Mouse (Mus musculus): ENCODE results near the gene Ciart.
A peak's percentile ranks its signal among the peaks of the same experiment; 100 is the strongest.
"Not testable (repeated sequence)": the region's sequence is repeated elsewhere in the genome, so short reads cannot be mapped to it uniquely, and the experiment has no call there.

Gene Ciart

DNA sequence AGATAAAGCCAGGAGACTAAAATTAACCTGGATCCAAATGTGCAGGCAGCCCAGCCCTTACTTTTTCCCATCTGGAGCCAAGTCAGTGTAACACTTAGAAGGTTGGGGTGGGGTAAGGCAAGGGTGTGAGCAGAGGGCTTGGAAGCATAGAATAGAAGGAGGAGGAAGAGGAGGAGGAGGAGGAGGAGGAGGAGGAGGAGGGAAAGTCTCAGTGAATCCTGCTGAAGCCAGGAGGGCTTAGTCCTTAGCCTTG, 20.2 kb upstream of the Ciart start:
- no peak for DNase-seq (ENCODE audit: inconsistent age in 2 of 2, low spot score in 1 of 2)

GRCm38 (mm10) chr3:95901616-95902372, 19.7 kb upstream of the Ciart start:
- peak in 1 of 2 experiments; percentile 50 for DNase-seq (ENCODE audit: inconsistent age in 2 of 2, low spot score in 1 of 2)

DNA sequence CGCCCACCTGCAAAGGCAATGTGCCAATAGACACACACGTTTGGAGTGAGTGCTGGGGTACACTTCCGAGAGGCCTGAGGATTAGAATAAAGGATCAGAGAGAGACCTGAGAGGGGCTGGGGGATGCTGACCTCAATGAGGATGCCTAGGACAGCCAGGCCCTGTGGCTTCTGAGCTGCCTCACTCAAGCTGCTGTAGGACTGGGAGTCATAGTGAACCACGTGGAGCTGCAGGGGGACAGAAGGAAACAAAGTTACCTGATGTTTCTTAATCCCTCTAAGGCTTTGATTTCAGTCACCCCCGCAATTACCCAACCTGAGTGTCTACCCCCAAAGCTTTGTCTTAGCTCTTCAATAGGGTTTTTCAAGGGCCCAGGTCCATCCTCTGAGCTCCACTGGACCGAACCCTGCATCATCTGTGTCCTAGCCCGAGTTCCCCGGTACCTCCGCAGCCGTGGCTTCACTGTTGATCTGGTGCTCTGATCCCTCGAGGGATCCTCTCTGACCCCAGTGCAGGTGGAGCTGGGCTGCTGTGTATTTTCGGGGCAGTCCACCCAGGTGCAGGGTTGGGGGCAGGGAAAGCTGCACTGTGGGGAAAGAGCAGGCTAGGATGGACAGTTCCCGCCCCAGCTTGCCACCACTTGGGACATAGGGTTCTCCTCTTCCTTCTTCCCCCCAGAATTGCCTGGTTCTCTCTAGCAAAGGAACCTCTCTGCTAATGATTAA, 17.9 kb upstream of the Ciart start:
- no peak for DNase-seq (ENCODE audit: inconsistent age in 2 of 2, low spot score in 1 of 2)

- DNase-seq (ENCODE audit: inconsistent age in 2 of 2, low spot score in 1 of 2), result not testable (repeated sequence)
These were observed 13.4 kb upstream of the Ciart start for GRCm38 (mm10) chr3:95895501-95895900.

DNA sequence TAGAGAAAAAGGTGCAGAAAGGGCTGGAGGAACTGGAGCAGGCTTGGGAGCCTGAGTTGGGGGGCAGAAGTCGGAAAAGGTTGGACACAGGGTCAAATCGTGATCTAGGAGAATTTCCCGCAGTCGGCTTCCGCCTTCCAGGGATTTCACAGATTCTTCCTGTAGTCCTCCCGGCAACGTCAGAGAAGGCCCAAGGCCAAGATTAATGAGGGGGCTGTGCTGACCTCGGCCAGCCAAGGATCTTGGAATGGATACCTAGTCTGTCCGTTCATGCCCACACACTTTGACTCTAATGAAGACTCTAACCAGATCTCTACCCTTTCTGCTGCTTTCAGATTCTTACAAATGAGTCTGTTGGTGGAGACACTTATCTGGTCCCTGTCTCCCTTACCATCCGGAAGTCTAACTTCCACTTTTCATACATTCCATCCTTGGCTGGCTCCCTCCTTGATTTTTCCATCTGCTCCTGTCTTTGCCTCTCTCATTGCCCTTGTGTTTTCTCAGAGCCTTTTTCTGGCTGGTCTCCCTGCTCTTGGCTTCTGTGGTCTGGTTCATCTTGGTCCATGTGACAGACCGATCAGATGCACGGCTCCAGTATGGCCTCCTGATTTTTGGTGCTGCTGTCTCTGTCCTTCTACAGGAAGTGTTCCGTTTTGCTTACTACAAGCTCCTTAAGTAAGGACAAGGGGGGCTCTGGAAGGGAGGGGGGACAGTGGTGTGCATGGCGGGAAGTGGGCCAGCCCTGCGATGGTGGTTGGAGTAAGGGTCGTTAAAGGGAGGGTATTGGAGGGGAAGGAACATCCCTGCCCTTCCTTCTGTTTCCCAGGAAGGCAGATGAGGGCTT, 12.5 kb upstream of the Ciart start:
- DNase-seq (ENCODE audit: inconsistent age in 2 of 2, low spot score in 1 of 2), result peak; percentile 82 to 93

DNA sequence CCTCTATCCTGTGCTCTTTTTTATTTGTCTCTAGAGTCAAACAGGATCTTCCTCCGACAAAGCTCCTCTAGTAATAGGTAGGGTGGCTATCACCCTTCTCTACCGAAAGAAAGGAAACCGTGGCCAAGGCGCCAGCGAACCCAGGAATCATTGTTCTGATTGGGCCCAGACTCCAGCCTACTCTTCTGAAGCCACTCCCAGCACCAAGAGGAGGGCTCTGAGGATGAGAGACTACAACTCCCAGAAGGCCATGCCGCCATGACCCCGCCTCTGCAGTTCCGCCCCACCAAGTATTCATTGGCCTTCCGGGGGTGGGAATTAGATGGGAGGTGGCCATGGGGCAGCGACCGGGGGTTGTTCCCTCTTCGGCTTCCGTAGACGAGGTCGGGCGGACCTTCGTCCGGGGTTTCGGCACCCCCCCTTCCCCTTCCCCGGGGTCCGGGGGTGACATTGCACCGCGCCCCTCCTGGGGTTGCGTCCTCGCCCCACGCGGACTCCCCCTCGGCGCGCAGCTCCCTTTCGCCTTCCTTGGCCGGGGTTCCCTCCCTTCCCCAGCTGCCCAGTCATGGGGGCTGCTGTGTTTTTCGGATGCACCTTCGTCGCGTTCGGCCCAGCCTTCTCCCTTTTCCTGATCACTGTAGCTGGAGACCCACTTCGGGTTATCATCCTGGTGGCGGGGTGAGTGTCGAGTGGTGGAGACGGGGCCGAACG, 11.7 kb upstream of the Ciart start, which contains the start of gene Aph1a:
Gene Aph1a, plus strand, starts transcription at position 364 of the 711 bp plus-strand sequence.
- peak; percentile 99 for DNase-seq (ENCODE audit: inconsistent age in 2 of 2, low spot score in 1 of 2)

DNA sequence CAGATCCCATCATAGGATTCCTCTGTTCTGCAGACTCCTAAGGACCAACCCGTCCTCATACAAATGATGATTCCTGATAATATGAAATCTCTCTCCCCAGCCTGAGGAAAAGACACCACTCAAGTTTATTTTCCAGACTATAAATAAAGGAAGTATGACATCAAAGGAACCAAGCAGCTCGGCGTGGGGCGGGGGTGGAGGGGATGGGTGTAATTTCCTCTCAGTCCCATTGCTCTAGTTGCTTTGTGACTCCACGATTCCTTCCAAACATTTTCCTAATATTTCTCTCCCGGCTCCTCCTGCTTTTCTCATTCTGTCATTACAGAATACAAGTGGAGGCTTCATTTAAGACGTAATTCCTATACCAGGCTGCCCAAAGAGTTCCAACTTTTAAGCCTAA, 11.1 kb upstream of the Ciart start:
- DNase-seq (ENCODE audit: inconsistent age in 2 of 2, low spot score in 1 of 2), result no peak

- DNase-seq (ENCODE audit: inconsistent age in 2 of 2, low spot score in 1 of 2), result no peak
These were observed 10.3 kb upstream of the Ciart start for GRCm38 (mm10) chr3:95892066-95893052.

DNA sequence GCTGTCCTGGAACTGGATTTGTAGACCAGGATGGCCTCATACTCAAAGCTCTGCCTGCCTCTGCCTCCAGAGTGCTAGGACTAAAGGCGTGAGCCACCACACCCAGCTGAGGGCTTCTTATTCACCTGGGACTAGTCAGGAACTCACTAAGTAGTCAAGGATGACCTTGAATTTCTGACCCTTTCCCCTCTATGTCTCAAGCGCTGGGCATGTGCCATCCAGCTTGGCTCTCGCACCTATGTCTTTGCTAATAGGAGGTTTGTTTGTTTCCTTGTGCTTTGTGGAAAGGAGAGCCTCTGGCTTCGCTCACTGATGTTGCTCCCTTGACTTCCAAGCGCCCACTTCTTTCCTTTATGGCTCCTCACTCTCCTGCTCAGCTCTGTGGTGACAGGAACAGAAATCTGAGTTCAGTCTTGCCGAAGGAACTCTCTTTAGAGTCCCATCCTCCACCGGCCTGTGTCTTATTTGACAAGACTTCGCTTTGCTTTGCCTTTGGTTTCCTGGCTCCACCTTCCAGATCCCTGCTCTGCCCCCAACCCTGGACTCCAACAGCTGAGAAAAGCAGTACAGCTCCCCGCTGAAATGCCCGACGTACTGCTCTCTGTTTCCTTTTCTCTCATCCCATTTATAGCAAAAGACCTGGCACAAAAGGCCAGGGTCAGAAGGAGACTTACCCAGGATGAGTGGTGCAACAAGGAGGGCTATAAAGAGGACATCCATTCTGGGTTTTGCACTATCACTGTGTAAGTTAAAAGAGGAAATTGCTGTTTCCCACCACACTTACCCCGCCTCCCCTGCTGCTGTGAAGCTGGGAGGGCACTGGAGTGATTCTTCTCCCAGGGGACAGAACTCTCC, 9.4 kb upstream of the Ciart start, which contains the start of gene BC028528:
Gene BC028528, minus strand, starts transcription at position 795 of the 855 bp plus-strand sequence.
- peak in 1 of 2 experiments; percentile 68 for DNase-seq (ENCODE audit: inconsistent age in 2 of 2, low spot score in 1 of 2)

GRCm38 (mm10) chr3:95889664-95890063, 7.6 kb upstream of the Ciart start:
- DNase-seq (ENCODE audit: inconsistent age in 2 of 2, low spot score in 1 of 2), result no peak

DNA sequence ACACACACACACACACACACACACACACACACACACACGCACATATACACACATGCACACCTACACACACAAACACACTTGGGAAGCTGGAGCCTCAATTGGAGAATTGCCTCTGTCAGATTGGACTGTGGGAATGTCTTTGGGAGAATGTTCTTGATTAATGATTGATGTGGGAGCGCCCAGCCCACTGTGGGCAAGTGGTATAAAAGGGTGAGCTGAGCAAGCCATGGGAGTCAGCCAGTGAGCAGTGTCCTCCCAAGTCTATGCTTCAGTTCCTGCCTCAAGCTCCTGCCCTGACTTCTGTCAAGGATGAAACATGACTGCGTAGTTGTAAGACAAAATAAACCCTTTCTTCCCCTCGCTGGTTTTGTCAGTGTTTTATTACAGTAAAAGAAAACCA, 5.5 kb upstream of the Ciart start:
- DNase-seq (ENCODE audit: inconsistent age in 2 of 2, low spot score in 1 of 2), result no peak

GRCm38 (mm10) chr3:95884400-95884799, 2.3 kb upstream of the Ciart start:
- no peak for DNase-seq (ENCODE audit: inconsistent age in 2 of 2, low spot score in 1 of 2)

DNA sequence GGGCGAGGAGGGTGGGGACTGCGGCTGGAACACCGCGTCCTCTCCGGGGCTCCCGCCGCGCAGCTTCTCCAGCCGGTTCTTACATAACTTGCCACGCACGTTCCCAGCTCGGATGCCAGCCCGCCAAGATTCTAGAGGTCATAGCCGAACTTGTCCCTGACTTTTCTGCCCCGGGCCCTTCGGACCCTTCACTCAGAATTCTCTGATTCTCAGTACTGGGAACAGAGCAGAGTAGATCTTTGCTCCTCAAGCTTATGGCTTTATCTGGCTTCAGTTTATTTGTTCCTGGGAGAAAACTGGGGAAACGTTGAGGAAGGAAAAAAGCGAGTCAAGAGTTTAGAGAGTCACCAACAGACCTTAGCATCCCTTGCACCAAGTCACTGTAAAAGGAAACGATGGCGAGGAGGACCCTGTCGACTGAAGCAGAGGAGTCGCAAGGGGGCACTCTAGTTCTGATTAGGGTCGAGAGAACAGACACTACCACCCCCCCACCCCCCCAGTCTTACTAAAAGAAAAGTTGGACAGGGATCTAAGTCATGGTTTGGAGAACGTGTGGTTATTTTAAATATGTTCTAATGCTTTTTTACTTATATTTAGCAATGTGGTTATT, 870 bp upstream of the Ciart start:
- DNase-seq (ENCODE audit: inconsistent age in 2 of 2, low spot score in 1 of 2), result peak; percentile 82 to 91

- DNase-seq (ENCODE audit: inconsistent age in 2 of 2, low spot score in 1 of 2), result no peak
These were observed 3.0 kb downstream of the Ciart start for GRCm38 (mm10) chr3:95879063-95879462.

GRCm38 (mm10) chr3:95872048-95872447, 10.0 kb downstream of the Ciart start:
- DNase-seq (ENCODE audit: inconsistent age in 2 of 2, low spot score in 1 of 2), result peak in 1 of 2 experiments; percentile 44

GRCm38 (mm10) chr3:95871392-95871867, 10.6 kb downstream of the Ciart start, which contains the start of gene Mrps21:
Gene Mrps21 (minus strand): TSS chr3:95871519.
- peak; percentile 93 to 96 for DNase-seq (ENCODE audit: inconsistent age in 2 of 2, low spot score in 1 of 2)

- no peak for DNase-seq (ENCODE audit: inconsistent age in 2 of 2, low spot score in 1 of 2)
These were observed 11.1 kb downstream of the Ciart start for GRCm38 (mm10) chr3:95870976-95871375.

GRCm38 (mm10) chr3:95867408-95867807, 14.6 kb downstream of the Ciart start:
- no peak for DNase-seq (ENCODE audit: inconsistent age in 2 of 2, low spot score in 1 of 2)
